Mouse (Mus musculus) liver, adult (tissue): Measurements from ENCODE around the gene Ltbp3.

Source experiments
- GATA4 ChIP-seq: IDR thresholded peaks from 2 replicates; pipeline ENCODE4 v1.6.1; 2014; ENCODE audit warnings: mild to moderate bottlenecking, low read length; ENCODE audit not compliant: insufficient replicate concordance

Gene Ltbp3

GRCm38 (mm10) chr19:5763163-5763562 lies 22.5 kb downstream of the Ltbp3 start:
- TF ChIP-seq GATA4: no peak

- no peak for TF ChIP-seq GATA4
Observed at GRCm38 (mm10) chr19:5767271-5767670, 26.6 kb downstream of the Ltbp3 start.

- no peak for TF ChIP-seq GATA4
Observed at GRCm38 (mm10) chr19:5770311-5770710, 29.6 kb downstream of the Ltbp3 start.

- no peak; the same call in 1 of the 2 replicates for TF ChIP-seq GATA4
Observed at GRCm38 (mm10) chr19:5770925-5771860, 30.5 kb downstream of the Ltbp3 start, which contains the start of gene Scyl1. Gene Scyl1, minus strand, starts transcription at chr19:5771419.

- no peak for TF ChIP-seq GATA4
Observed at GRCm38 (mm10) chr19:5777387-5778032, 36.8 kb downstream of the Ltbp3 start.

GRCm38 (mm10) chr19:5778312-5778711 lies 37.6 kb downstream of the Ltbp3 start:
- TF ChIP-seq GATA4: no peak

GRCm38 (mm10) chr19:5780203-5780602 lies 39.5 kb downstream of the Ltbp3 start:
- TF ChIP-seq GATA4: no peak

- no peak for TF ChIP-seq GATA4
Observed at GRCm38 (mm10) chr19:5781532-5781931, 40.8 kb downstream of the Ltbp3 start.

- TF ChIP-seq GATA4: no peak
Observed at GRCm38 (mm10) chr19:5782121-5782520, 41.4 kb downstream of the Ltbp3 start.

GRCm38 (mm10) chr19:5784958-5785577 lies 44.4 kb downstream of the Ltbp3 start:
- TF ChIP-seq GATA4: no peak

- TF ChIP-seq GATA4: no peak
Observed at GRCm38 (mm10) chr19:5786441-5787114, 45.9 kb downstream of the Ltbp3 start.

- no peak for TF ChIP-seq GATA4
Observed at GRCm38 (mm10) chr19:5787128-5787635, 46.5 kb downstream of the Ltbp3 start.

- TF ChIP-seq GATA4: no peak
Observed at GRCm38 (mm10) chr19:5787920-5788319, 47.2 kb downstream of the Ltbp3 start.

- TF ChIP-seq GATA4: no peak
Observed at GRCm38 (mm10) chr19:5788620-5789019, 47.9 kb downstream of the Ltbp3 start.

- TF ChIP-seq GATA4: no peak
Observed at GRCm38 (mm10) chr19:5789066-5789465, 48.4 kb downstream of the Ltbp3 start.
